10 mouse cellular contexts compared by ENCODE assay signal in genomic region chr12:55199306-55199705, GRCm38 (mm10). TPM values are rescaled to one million over a fixed set of nuclear protein-coding genes. Genes with fewer than 3 reads are reported as not detected.
DNase-seq lines count a peak whose midpoint lies in the region; ATAC-seq lines count a peak whose summit lies in the region.
"Not testable (repeated sequence)": the region's sequence is repeated elsewhere in the genome, so short reads cannot be mapped to it uniquely, and the experiment has no call there.
"Had no signal": no experiment of that assay in that cellular context is flagged by ENCODE, and none has a peak within 500 bp of the region (broad histone marks: within the 10 kb centered on the region; RNA-seq: fewer than 3 reads in every experiment).

TSS of gene 1700047I17Rik2 (plus strand) at chr12:55199592.

- H3K9me3 ChIP-seq in embryonic facial prominence, embryonic 14.5 days (ENCODE audit: control insufficient read depth, low read length); hindbrain, embryonic 12.5 days (replicated peaks); kidney, embryonic 14.5 days (ENCODE audit: control insufficient read depth, low read length); liver, embryonic 13.5 days (replicated peaks); neural tube, embryonic 13.5 days: not testable (repeated sequence)

- not testable (repeated sequence) for H3K4me3 ChIP-seq in embryonic facial prominence, embryonic 14.5 days (ENCODE audit: low read depth, low read length); hindbrain, embryonic 12.5 days; kidney, embryonic 14.5 days (ENCODE audit: low read length); liver, embryonic 13.5 days (replicated peaks); neural tube, embryonic 13.5 days

- H3K27me3 ChIP-seq in embryonic facial prominence, embryonic 14.5 days (replicated peaks; ENCODE audit: control insufficient read depth, insufficient read depth, low read length); hindbrain, embryonic 12.5 days; kidney, embryonic 14.5 days (ENCODE audit: control insufficient read depth, insufficient read depth, low read length); liver, embryonic 13.5 days; neural tube, embryonic 13.5 days: not testable (repeated sequence)

- not testable (repeated sequence) for H3K4me2 ChIP-seq in embryonic facial prominence, embryonic 14.5 days (ENCODE audit: low read depth, low read length); hindbrain, embryonic 12.5 days (replicated peaks); kidney, embryonic 14.5 days (replicated peaks; ENCODE audit: low read depth, low read length); liver, embryonic 13.5 days; neural tube, embryonic 13.5 days

- H3K36me3 ChIP-seq in embryonic facial prominence, embryonic 14.5 days (ENCODE audit: control insufficient read depth, insufficient read depth, low read length); hindbrain, embryonic 12.5 days; kidney, embryonic 14.5 days (ENCODE audit: control insufficient read depth, insufficient read depth, low read length); liver, embryonic 13.5 days; neural tube, embryonic 13.5 days: not testable (repeated sequence)

- H3K27ac ChIP-seq in embryonic facial prominence, embryonic 14.5 days (replicated peaks; ENCODE audit: low read depth, low read length); hindbrain, embryonic 12.5 days; kidney, embryonic 14.5 days (ENCODE audit: low read depth, low read length); liver, embryonic 13.5 days; neural tube, embryonic 13.5 days (replicated peaks): not testable (repeated sequence)

- not testable (repeated sequence) for H3K9ac ChIP-seq in embryonic facial prominence, embryonic 14.5 days (ENCODE audit: low read depth, low read length); hindbrain, embryonic 12.5 days; kidney, embryonic 14.5 days (ENCODE audit: low read depth, low read length); liver, embryonic 13.5 days; neural tube, embryonic 13.5 days

- peak; percentile 86 for ATAC-seq in CD4-positive, CD25-positive, alpha-beta regulatory T cell, adult 4 months
- ATAC-seq in embryonic facial prominence, embryonic 14.5 days (ENCODE audit: low read depth), result peak; percentile 97
- ATAC-seq in frontal cortex, adult (ENCODE audit: low TSS enrichment), result peak; percentile 95
- peak; percentile 98 for ATAC-seq in hindbrain, embryonic 12.5 days (ENCODE audit: low FRiP score)
- peak; percentile 97 for ATAC-seq in kidney, embryonic 14.5 days (ENCODE audit: low FRiP score, low TSS enrichment)
- ATAC-seq in liver, embryonic 13.5 days (ENCODE audit: low read depth), result peak; percentile 97
- peak; percentile 87 for ATAC-seq in megakaryocyte-erythroid progenitor cell, adult 5-6 weeks (replicated peaks; ENCODE audit: low FRiP score, low TSS enrichment, poor library complexity, severe bottlenecking)
- peak; percentile 98 for ATAC-seq in neural tube, embryonic 13.5 days (ENCODE audit: low read depth)

- DNase-seq in embryonic facial prominence, embryonic 14.5 days (ENCODE audit: low spot score); liver, embryonic 13.5 days: not testable (repeated sequence)

- not testable (repeated sequence) for H3K4me1 ChIP-seq in embryonic facial prominence, embryonic 14.5 days (ENCODE audit: control insufficient read depth, insufficient read depth, low read length); hindbrain, embryonic 12.5 days; kidney, embryonic 14.5 days (ENCODE audit: control insufficient read depth, insufficient read depth, low read length); liver, embryonic 13.5 days (replicated peaks); neural tube, embryonic 13.5 days (replicated peaks)

- no CpG with 5 or more reads among the region's 40 CpGs for WGBS in embryonic facial prominence, embryonic 14.5 days
- whole genome bisulfite sequencing in hindbrain, embryonic 12.5 days, result no CpG with 5 or more reads among the region's 40 CpGs
- no CpG with 5 or more reads among the region's 40 CpGs for WGBS in kidney, embryonic 14.5 days
- WGBS in liver, embryonic 13.5 days (ENCODE audit: insufficient replicate concordance), result no CpG with 5 or more reads among the region's 40 CpGs
- no CpG with 5 or more reads among the region's 40 CpGs for WGBS in neural tube, embryonic 13.5 days

RNA-seq across cellular contexts. Expression of gene 1700047I17Rik2, which starts in this region (rescaled TPM):
- polyA plus RNA-seq in CD4-positive, CD25-positive, alpha-beta regulatory T cell, adult 4 months (2017; shearing (Covaris generic)), result 1 to 10 TPM in 1 of 2 experiments, not detected in 1; 6.5 TPM
- polyA plus RNA-seq in embryonic facial prominence, embryonic 14.5 days (2014; fragmentation: Nextera tagmentation; extraction: Ambion mirVana), result not detected in 2 replicates
- polyA plus RNA-seq in hindbrain, embryonic 12.5 days (2016; fragmentation: Nextera tagmentation; extraction: Ambion mirVana), result 0.09 and 3.7 TPM in 2 replicates
- 2.3 and 3.8 TPM in 2 replicates for polyA plus RNA-seq in kidney, embryonic 14.5 days (2014; fragmentation: Nextera tagmentation; extraction: Ambion mirVana)
- polyA plus RNA-seq in liver, embryonic 13.5 days (2015; fragmentation: Nextera tagmentation; extraction: Ambion mirVana), result not detected in 2 replicates
- 9.7 and 11.2 TPM in 2 replicates for total RNA-seq in megakaryocyte-erythroid progenitor cell, adult 5-6 weeks (2014; fragmentation: Nextera tagmentation)
- 4.9 TPM in 1 of 2 replicates, not detected in the other for total RNA-seq in megakaryocyte-erythroid progenitor cell, adult 5-6 weeks (2017)
- not detected in 2 replicates for polyA plus RNA-seq in neural tube, embryonic 13.5 days (2015; fragmentation: Nextera tagmentation; extraction: Ambion mirVana)
- polyA plus RNA-seq: heart, adult 2 months; large intestine, adult 2 months had no signal

Comparison
In these comparisons a context has a peak if more than half of its experiments do, and no peak if none do; other contexts are left out.
1. Peak in ATAC-seq in embryonic facial prominence, embryonic 14.5 days; RNA of the gene not detected or under 1 TPM.
2. Peak in ATAC-seq in liver, embryonic 13.5 days; RNA of the gene not detected or under 1 TPM.
3. Peak in ATAC-seq in neural tube, embryonic 13.5 days; RNA of the gene not detected or under 1 TPM.